Mouse (Mus musculus) cerebellum, adult 2 months (tissue): ENCODE data around the gene Mgarp. TPM values are rescaled to one million over a fixed set of nuclear protein-coding genes. Genes with fewer than 3 reads are reported as not detected.
"Not testable (repeated sequence)": the region's sequence is repeated elsewhere in the genome, so short reads cannot be mapped to it uniquely, and the experiment has no call there.

Source experiments
- DNase-seq, 2 experiments: peaks; one replicate each; pipeline ENCODE4 v3.0.0; 2021
- H3K27ac ChIP-seq: fragments of 200-500 bp; 2 replicates; pipeline ENCODE4 v1.5.1; 2012; ENCODE audit warnings: low read length, control low read depth, inconsistent platforms; ENCODE audit not compliant: insufficient read depth
- H3K27me3 ChIP-seq: fragments of 200-500 bp; 2 replicates; pipeline ENCODE4 v1.6.1; 2012; ENCODE audit warnings: inconsistent platforms, mild to moderate bottlenecking, low read length, moderate library complexity; ENCODE audit not compliant: control insufficient read depth, insufficient read depth
- H3K4me1 ChIP-seq: fragments of 200-500 bp; 2 replicates; pipeline ENCODE4 v1.6.1; 2011; ENCODE audit warnings: low read length; ENCODE audit not compliant: control insufficient read depth, insufficient read depth
- H3K4me3 ChIP-seq: fragments of 200-500 bp; replicated peaks from 2 replicates; pipeline ENCODE3; 2011; ENCODE audit warnings: mild to moderate bottlenecking, low read depth, low read length, control low read depth; ENCODE audit not compliant: insufficient read depth
- CTCF ChIP-seq: fragments of 200-500 bp; IDR thresholded peaks from 2 replicates; pipeline ENCODE4 v1.5.1; 2011; ENCODE audit warnings: low read depth, mild to moderate bottlenecking, control low read depth, low read length, moderate library complexity, borderline replicate concordance; ENCODE audit not compliant: insufficient read depth
- POLR2A ChIP-seq: fragments of 200-500 bp; IDR thresholded peaks from 2 replicates; pipeline ENCODE4 v1.6.1; 2011; ENCODE audit warnings: low read length, control low read depth, borderline replicate concordance; ENCODE audit not compliant: insufficient read depth
- WGBS: fragments of 180-500 bp; shearing (Covaris S2); methylation state at CpG from one replicate; pipeline ENCODE4 v1.1.7; 2018; 5-methylcytosine and 5-hydroxymethylcytosine counted together
- polyA plus RNA-seq: library from polyadenylated mRNA; depleted of rRNA; stranded (reverse); fragments of >200 nt; gene quantifications from 2 replicates; pipeline ENCODE4 v1.2.3, GENCODE M21; 2012

Mgarp gene
- polyA plus RNA-seq, 1 experiment, result 2.0 TPM

DNA sequence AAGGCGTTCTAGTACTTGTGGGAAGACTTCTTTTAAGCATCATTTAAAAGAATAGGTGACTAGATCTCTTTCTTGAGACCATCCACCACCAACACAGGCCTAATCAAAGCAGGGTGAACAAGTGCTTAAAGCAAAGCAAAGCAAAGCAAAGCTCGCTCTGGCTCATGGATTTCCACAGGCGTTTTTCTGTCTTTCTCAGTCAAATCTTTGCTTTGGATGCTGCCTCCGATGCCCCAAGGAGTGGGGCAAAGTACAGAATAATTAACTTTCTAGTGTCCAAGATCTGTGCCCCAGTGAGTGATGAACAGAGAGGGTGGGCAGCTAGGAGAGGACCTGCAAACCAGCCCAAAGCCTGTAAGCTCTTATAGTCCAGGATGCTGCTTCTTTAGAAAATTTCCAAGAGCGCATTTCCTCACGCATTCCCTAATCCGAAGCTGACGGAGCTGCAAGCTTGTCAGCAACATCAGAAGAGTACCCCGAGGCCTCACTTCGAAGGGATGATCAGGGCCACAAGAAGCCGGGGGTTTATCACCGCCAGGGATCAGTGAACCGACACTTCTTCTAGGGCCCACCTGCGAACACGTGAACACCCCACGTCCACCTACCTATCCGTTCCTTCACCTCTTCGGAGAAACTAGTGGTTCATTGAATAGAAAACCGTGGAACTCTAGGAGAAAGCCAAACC lies 935 bp downstream of the Mgarp start:
- TF ChIP-seq CTCF (no peak), POLR2A (no peak)
- Histone ChIP-seq H3K27me3 (no peaks in the 10 kb centered on the region; the same call in 1 of the 2 replicates), H3K27ac (no peak overlapping the region), H3K4me3 (no peak overlapping the region), H3K4me1 (no peaks in the 10 kb centered on the region)
- WGBS, result 64% methylated on average over 19 of the region's 19 CpGs
- DNase-seq, result no peak

DNA sequence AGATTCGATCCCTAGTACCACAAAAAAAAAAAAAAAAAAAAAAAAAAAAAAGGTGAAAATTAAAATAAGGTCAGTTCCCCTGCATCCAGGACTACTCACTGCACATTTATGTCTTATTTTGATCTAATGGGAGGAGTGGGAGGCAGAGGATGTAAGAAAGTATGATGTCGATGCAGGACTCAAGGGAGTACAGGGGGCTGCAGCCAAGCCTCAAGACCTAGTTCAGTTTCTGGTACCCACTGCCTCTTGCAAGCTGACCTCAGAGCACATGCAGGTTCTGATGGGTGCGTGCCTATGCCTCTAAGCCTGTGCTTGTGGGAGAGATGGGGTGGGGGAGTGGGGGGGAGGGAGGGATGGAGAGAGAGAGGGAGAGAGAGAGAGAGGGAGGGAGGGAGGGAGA lies 1.7 kb downstream of the Mgarp start:
- Histone ChIP-seq H3K4me3 (no peak overlapping the region), H3K27ac (no peak overlapping the region), H3K4me1 (no peaks in the 10 kb centered on the region), H3K27me3 (no peaks in the 10 kb centered on the region; the same call in 1 of the 2 replicates)
- no peak for DNase-seq
- TF ChIP-seq CTCF, result no peak
- 78% methylated on average over 3 of the region's 3 CpGs for WGBS

DNA sequence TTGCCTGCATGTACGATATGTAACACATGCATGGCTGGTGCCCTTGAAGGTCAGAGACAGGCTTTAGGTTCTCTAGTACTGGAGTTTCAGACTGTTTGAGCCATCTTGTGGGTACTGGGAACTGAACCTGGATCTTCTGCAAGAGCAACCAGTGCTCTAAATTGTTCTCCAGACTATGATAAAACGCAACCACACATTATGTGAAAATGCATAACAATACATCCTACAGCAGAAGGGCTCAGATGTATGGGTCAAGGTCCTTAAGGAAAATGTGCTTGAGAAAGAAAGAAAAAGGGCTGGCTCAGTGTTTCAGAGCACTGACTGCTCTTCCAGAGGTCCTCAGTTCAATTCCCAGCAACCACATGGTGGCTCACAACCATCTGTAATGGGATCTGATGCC lies 2.9 kb downstream of the Mgarp start:
- no peak overlapping the region for H3K4me3 ChIP-seq
- 96% methylated on average over 2 of the region's 2 CpGs for WGBS
- H3K4me1 ChIP-seq, result peaks cover 4% of the 10 kb centered on the region
- H3K27me3 ChIP-seq, result no peaks in the 10 kb centered on the region; the same call in 1 of the 2 replicates
- TF ChIP-seq POLR2A (no peak), CTCF (no peak)
- H3K27ac ChIP-seq, result no peak overlapping the region
- DNase-seq, result no peak

DNA sequence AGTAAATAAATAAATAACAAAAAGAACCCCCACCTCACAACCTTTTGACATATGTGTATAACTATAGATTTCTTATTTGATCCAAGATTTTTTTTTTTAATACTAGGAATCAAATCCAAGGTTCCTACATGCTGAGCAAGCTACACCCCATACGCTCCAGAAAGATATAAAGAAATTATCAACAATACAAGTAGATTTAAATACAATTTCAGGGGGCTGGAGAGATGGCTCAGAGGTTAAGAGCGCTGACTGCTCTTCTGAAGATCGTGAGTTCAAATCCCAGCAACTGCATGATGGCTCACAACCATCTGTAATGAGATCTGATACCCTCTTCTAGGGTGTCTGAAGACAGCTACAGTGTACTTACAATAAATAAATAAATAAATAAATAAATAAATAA lies 3.5 kb downstream of the Mgarp start:
- 98% methylated on average over 3 of the region's 3 CpGs for WGBS
- H3K27me3 ChIP-seq, H3K4me3 ChIP-seq, H3K27ac ChIP-seq, H3K4me1 ChIP-seq, DNase-seq: not testable (repeated sequence)

DNA sequence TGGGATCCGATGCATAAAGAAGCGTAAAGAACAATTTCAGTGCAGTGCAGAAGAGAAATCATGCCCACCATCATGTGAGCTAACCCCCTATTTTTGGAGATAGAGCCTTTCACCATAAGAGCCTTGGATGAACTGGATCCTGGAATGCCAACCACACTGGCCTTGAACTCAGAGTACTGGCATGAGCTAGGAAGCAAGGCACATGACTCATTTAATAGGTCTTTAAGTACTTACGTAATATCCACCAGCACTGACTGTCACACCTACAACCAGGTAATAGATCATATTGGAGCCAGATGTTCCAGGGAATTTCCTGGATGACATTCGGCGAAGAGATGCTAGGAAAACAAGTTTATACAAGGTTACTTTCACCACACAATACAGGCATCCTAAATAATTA lies 4.9 kb downstream of the Mgarp start:
- H3K4me3 ChIP-seq, result no peak overlapping the region
- H3K27me3 ChIP-seq, result no peaks in the 10 kb centered on the region; the same call in 1 of the 2 replicates
- H3K27ac ChIP-seq, result no peak overlapping the region
- 97% methylated on average over 5 of the region's 5 CpGs for WGBS
- TF ChIP-seq CTCF, result no peak
- TF ChIP-seq POLR2A, result no peak
- no peak for DNase-seq
- peaks cover 9% of the 10 kb centered on the region for H3K4me1 ChIP-seq

DNA sequence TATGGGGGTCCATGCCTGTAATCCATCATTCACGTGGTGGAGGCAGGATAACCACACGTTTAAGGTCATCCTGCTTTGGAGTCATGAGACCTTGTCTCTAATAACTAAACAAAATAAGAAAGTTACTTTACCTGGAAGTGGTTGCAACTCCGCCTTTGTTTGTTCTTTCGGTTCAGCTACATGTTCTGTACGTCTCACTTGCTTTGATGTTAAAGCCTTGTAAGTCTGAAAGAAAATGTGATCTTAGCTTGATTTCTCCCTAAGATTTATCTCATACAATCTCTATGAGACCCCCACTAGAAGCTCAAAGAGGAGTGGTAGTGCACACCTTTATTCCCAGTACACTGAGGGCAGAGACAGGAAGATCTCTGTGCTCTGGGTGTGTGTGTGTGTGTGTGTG lies 5.4 kb downstream of the Mgarp start:
- TF ChIP-seq CTCF (no peak), POLR2A (no peak)

DNA sequence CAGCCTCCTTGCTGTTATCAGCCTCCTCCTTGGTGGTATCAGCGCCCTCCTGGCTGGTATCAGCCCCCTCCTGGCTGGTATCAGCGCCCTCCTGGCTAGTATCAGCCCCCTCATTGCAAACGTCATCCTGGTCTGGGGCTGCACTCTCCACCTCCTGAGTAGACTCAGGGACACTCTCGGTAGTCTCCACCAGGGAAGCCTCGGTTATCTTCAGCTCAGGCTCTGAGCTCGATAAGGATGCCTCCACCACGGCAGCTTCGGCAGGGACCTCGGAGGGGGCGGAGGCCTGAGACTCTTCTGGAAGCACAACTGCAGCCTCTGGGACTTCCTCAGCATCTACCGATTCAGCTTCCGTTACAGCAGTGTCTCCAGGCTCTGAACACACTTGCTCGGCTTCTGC lies 7.6 kb downstream of the Mgarp start:
- H3K4me3 ChIP-seq, result peak overlapping the region; percentile 29
- DNase-seq, result no peak
- TF ChIP-seq POLR2A (no peak), CTCF (no peak)
- peaks cover 9% of the 10 kb centered on the region for H3K4me1 ChIP-seq
- H3K27ac ChIP-seq, result no peak overlapping the region
- 33% methylated on average over 13 of the region's 13 CpGs for WGBS
- no peaks in the 10 kb centered on the region for H3K27me3 ChIP-seq

More for the DNA sequence above, 5.4 kb downstream of the Mgarp start:
- H3K4me3 ChIP-seq, result no peak overlapping the region
- peaks cover 9% of the 10 kb centered on the region for H3K4me1 ChIP-seq
- DNase-seq, result no peak
- WGBS, result 94% methylated on average over 5 of the region's 5 CpGs
- H3K27me3 ChIP-seq, result no peaks in the 10 kb centered on the region
- no peak overlapping the region for H3K27ac ChIP-seq

DNA sequence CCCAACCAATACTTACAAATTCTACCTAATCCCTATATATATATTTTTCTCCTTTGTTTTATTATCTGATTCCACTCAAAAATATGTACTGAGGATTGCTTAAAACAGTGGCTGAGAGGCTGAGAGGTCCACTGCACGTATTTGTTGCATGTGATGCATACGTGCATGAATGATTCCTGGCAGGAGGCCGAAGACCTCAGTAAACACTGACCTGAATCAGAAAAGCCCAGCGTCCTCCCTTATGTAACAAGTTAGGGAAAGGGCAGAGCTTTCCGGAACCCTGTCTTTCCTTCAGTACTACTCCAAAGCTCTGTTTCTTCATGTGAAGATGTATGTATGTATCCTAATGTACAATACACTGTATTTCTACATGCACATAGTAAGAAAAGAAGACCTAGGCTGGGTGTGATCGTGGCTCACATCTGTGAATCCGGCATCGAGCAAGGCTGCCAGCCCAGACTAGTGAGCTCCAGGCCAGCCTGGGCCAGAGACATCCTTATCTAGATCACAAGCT lies 8.6 kb downstream of the Mgarp start:
- TF ChIP-seq POLR2A (no peak), CTCF (no peak)
- no peak overlapping the region for H3K4me3 ChIP-seq
- 19% methylated on average over 8 of the region's 8 CpGs for WGBS
- DNase-seq, result peak; percentile 35 to 61
- no peaks in the 10 kb centered on the region for H3K27me3 ChIP-seq
- H3K4me1 ChIP-seq, result peaks cover 9% of the 10 kb centered on the region
- H3K27ac ChIP-seq, result no peak overlapping the region
